Mouse (Mus musculus) hindbrain, embryonic 13.5 days (tissue): ENCODE data around the gene Helt. TPM values are rescaled to one million over a fixed set of nuclear protein-coding genes. Genes with fewer than 3 reads are reported as not detected.
A peak's percentile ranks its signal among the peaks of the same experiment; 100 is the strongest.
"Not testable (repeated sequence)": the region's sequence is repeated elsewhere in the genome, so short reads cannot be mapped to it uniquely, and the experiment has no call there.

Source experiments
- ATAC-seq: fragments of 200-750 bp; cut with Nextera tagmentation; 2 replicates; pipeline ENCODE4 v1.8.0; 2017; ENCODE audit warnings: moderate TSS enrichment; ENCODE audit not compliant: low FRiP score
- H3K27ac ChIP-seq: fragments of 300-500 bp; sonication (generic); 2 replicates; pipeline ENCODE4 v1.5.1; 2015; ENCODE audit warnings: inconsistent platforms, mild to moderate bottlenecking, moderate library complexity
- H3K27me3 ChIP-seq: fragments of 300-500 bp; sonication (generic); 2 replicates; pipeline ENCODE4 v1.6.1; 2015; ENCODE audit warnings: mild to moderate bottlenecking, inconsistent platforms
- H3K36me3 ChIP-seq: fragments of 300-500 bp; sonication (generic); 2 replicates; pipeline ENCODE4 v1.6.1; 2015; ENCODE audit warnings: mild to moderate bottlenecking, inconsistent platforms
- H3K4me1 ChIP-seq: fragments of 300-500 bp; sonication (generic); replicated peaks from 2 replicates; pipeline ENCODE4 v1.6.1; 2015; ENCODE audit warnings: inconsistent platforms
- H3K4me2 ChIP-seq: fragments of 300-500 bp; sonication (generic); 2 replicates; pipeline ENCODE4 v1.6.1; 2015; ENCODE audit warnings: inconsistent platforms, mild to moderate bottlenecking, moderate library complexity
- H3K4me3 ChIP-seq: fragments of 300-500 bp; sonication (generic); 2 replicates; pipeline ENCODE4 v1.5.1; 2015; ENCODE audit warnings: mild to moderate bottlenecking, inconsistent platforms
- H3K9ac ChIP-seq: fragments of 300-500 bp; sonication (generic); 2 replicates; pipeline ENCODE4 v1.6.1; 2015; ENCODE audit warnings: mild to moderate bottlenecking, inconsistent platforms
- H3K9me3 ChIP-seq: fragments of 300-500 bp; sonication (generic); 2 replicates; pipeline ENCODE4 v1.6.1; 2016; ENCODE audit warnings: inconsistent platforms
- WGBS: fragments of 180-500 bp; shearing (Covaris S2); methylation state at CpG from one replicate; pipeline ENCODE4 v1.1.7; 2015; 5-methylcytosine and 5-hydroxymethylcytosine counted together
- polyA plus RNA-seq: library from polyadenylated mRNA; unstranded; fragments of >200 nt; fragmentation: Nextera tagmentation; extraction: Ambion mirVana; gene quantifications from 2 replicates; pipeline ENCODE4 v1.2.1, GENCODE M21; 2015

The Helt gene
- polyA plus RNA-seq, 1 experiment from 2014 or later: 1.9 TPM

DNA sequence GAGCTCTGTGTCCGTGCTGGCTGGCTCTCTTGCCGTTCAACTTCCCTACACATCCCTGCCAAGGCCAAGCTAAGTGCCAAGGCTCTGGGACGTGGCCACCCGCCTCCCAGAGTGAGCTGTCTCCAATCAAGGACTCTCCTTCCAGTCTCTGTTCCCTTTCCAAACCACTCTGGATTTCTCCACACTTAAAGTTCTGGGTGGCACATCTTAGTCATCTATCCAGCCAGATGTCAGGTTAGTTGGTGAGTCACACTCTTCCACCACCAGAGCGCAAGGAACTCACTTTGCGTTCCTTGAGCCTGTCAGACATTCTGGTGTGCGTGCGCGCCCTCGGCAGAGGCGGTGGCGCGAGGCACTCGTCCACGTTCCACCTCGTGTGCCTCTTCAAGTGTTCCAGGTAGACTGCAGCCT lies 725 bp downstream of the Helt start:
- Histone ChIP-seq H3K4me2 (0 out of 2 replicates have a peak overlapping the region, but pooled peaks have one; percentile 30), H3K9ac (no peak overlapping the region), H3K4me1 (peaks cover 22% of the 10 kb centered on the region), H3K4me3 (no peak overlapping the region), H3K36me3 (no peaks in the 10 kb centered on the region), H3K9me3 (no peaks in the 10 kb centered on the region), H3K27me3 (peaks cover 100% of the 10 kb centered on the region), H3K27ac (no peak overlapping the region)
- under 1% methylated on average over 16 of the region's 16 CpGs for WGBS
- no peak for ATAC-seq

DNA sequence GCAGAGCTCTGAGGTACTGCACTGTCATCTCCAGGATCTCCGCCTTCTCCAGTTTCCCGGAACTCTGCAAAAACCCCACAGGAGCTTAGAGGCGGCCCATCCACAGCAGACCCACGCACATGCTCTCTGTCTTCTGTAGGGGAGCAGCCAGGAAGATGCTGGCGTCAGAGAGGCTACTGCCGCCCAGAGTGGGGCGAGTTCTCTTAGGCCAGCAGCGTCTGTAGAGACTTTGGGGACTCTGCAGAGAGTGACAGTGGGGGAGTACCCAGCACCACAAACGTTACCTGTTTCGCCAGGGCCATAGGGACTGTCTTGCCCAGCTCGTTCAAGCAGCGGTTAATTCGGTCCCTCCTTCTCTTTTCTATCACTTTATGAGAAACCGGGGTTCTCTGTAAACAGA lies 1.3 kb downstream of the Helt start:
- no peak for ATAC-seq
- WGBS: 2% methylated on average over 14 of the region's 14 CpGs
- Histone ChIP-seq H3K9ac (no peak overlapping the region), H3K4me2 (0 out of 2 replicates have a peak overlapping the region, but pooled peaks have one; percentile 8), H3K27ac (no peak overlapping the region), H3K27me3 (peaks cover 100% of the 10 kb centered on the region), H3K9me3 (no peaks in the 10 kb centered on the region), H3K4me1 (peaks cover 22% of the 10 kb centered on the region), H3K36me3 (no peaks in the 10 kb centered on the region), H3K4me3 (no peak overlapping the region)

DNA sequence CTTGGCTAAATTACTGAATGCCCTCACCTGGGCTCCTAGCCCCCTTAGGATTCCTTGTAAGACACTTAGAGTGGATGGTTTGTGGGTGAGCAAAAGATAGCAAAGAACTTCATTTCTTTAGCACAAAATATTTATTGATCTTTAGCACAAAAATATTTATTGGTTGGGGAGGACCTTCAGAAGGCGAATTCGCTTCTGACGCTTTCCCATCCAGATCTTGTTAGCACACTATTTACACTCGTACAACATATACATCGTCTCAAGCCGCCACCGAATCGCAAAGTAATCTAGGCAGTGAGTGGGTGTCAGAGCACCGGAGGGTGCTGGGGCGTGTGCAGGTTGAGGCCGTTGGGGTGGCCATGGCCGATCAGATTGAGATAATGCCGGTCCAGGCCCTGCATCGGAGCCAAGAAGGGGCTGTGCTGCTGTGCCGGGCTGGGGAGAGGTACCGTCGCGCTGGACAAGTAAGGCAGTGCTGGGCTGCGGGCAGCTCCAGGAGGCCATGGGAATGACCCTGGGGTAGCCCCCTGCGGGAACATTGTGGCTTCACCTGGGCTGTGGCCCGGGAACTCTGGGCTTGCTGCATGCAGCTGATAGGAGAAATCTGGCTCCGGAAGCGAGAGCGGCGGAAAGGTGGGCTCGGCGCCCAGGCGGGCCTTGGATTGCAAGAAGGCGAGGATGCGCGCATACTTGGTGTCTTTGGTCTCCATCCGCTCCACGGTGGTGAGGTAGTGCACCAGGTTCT lies 2.4 kb downstream of the Helt start:
- peak overlapping the region; percentile 21 for H3K4me3 ChIP-seq
- no peak for ATAC-seq
- no peaks in the 10 kb centered on the region for H3K9me3 ChIP-seq
- H3K9ac ChIP-seq: no peak overlapping the region
- WGBS: 2% methylated on average over 33 of the region's 33 CpGs
- no peak overlapping the region for H3K27ac ChIP-seq
- H3K27me3 ChIP-seq: peaks cover 96% of the 10 kb centered on the region
- peaks cover 22% of the 10 kb centered on the region for H3K4me1 ChIP-seq
- peak overlapping the region; percentile 38 for H3K4me2 ChIP-seq
- no peaks in the 10 kb centered on the region for H3K36me3 ChIP-seq

GRCm38 (mm10) chr8:46289274-46289673 lies 5.2 kb downstream of the Helt start:
- Histone ChIP-seq H3K27me3 (peaks cover 75% of the 10 kb centered on the region), H3K36me3 (no peaks in the 10 kb centered on the region), H3K4me2 (no peak overlapping the region), H3K27ac (no peak overlapping the region), H3K9me3 (no peaks in the 10 kb centered on the region), H3K9ac (no peak overlapping the region), H3K4me1 (peaks cover 17% of the 10 kb centered on the region), H3K4me3 (no peak overlapping the region)
- no peak for ATAC-seq
- 9% methylated on average over 11 of the region's 11 CpGs for WGBS

- 96% methylated on average over 6 of the region's 6 CpGs for WGBS
- Histone ChIP-seq H3K27ac (no peak overlapping the region), H3K4me3 (no peak overlapping the region), H3K27me3 (peaks cover 62% of the 10 kb centered on the region), H3K36me3 (no peaks in the 10 kb centered on the region), H3K9me3 (no peaks in the 10 kb centered on the region), H3K9ac (no peak overlapping the region), H3K4me2 (no peak overlapping the region), H3K4me1 (peaks cover 13% of the 10 kb centered on the region)
- no peak for ATAC-seq
These were observed 6.5 kb downstream of the Helt start for GRCm38 (mm10) chr8:46288021-46288420.

DNA sequence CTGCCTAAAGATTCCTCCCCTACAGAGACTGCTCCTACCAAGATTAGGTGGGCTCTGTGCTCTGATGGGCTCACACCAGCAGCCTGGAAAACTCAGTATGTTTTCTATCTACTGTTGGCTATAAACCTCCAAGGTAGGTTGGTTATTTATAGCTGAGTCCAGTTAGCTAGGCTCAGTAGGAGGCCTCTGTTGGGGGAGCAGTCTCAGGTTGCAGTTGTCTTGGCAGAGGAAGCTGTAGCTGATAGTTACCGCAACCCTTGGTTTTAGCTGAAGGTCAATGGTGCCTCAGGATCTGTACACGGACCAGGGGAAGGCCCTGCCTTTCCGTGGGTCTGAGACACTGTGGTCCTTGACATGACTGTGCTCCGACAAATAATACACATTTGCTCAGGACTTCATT lies 8.5 kb downstream of the Helt start:
- H3K9me3 ChIP-seq: no peaks in the 10 kb centered on the region
- H3K36me3 ChIP-seq: no peaks in the 10 kb centered on the region
- no peak overlapping the region for H3K9ac ChIP-seq
- H3K4me3 ChIP-seq: no peak overlapping the region
- 90% methylated on average over 4 of the region's 4 CpGs for WGBS
- no peak overlapping the region for H3K27ac ChIP-seq
- peaks cover under 1% of the 10 kb centered on the region; the same call in 1 of the 2 replicates for H3K4me1 ChIP-seq
- H3K4me2 ChIP-seq: no peak overlapping the region
- H3K27me3 ChIP-seq: peaks cover 42% of the 10 kb centered on the region
- ATAC-seq: no peak

DNA sequence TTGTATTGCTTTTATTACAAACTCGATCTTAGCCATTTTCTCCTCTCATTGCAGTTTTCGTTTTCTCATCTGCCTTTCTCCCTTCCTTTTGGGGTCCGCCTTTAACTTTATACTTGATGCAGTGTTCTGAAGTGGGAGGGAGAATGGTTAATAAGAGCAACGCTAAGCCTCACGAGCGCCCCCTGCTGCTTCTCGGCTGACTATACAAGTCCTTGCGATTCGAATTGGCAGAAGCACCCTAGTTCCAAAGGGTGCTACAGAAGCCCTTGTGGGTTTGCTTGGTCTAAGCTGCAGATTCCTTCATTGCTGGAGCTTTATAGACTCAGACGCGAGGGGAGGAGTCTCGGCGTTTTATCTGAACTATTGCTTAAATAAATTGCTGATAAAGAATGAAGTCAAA lies 12.9 kb downstream of the Helt start:
- WGBS: 12% methylated on average over 13 of the region's 13 CpGs

DNA sequence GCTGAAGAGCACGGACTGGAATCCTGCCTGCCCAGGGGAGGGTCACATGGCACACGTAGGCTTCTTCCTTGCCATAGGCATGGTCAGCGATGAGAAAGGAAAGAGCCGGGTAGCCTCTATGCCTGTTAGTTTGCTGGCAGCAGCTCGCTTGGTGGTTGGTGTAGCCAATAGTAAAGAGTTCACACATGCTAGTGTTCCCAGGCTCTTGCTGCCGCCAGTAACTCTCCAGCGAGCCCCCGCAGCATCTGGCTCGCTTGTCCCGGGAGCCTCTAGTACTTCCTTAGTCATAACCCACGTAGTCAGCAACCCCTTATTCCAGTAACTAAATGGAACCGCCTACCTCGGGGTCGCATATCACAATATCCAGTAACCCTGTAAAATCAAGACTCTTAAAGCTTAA lies 17.5 kb downstream of the Helt start:
- WGBS: 86% methylated on average over 14 of the region's 14 CpGs
- Histone ChIP-seq H3K4me3 (no peak overlapping the region), H3K4me1 (no peaks in the 10 kb centered on the region), H3K9ac (no peak overlapping the region), H3K36me3 (no peaks in the 10 kb centered on the region), H3K27me3 (peaks cover 8% of the 10 kb centered on the region; the same call in 1 of the 2 replicates), H3K9me3 (no peaks in the 10 kb centered on the region), H3K27ac (no peak overlapping the region), H3K4me2 (no peak overlapping the region)
- no peak for ATAC-seq

More for the DNA sequence above, 12.9 kb downstream of the Helt start:
- Histone ChIP-seq H3K27ac (no peak overlapping the region), H3K27me3 (peaks cover 15% of the 10 kb centered on the region), H3K4me2 (no peak overlapping the region), H3K9ac (no peak overlapping the region), H3K36me3 (no peaks in the 10 kb centered on the region), H3K4me3 (no peak overlapping the region), H3K9me3 (no peaks in the 10 kb centered on the region), H3K4me1 (no peaks in the 10 kb centered on the region)
- ATAC-seq: no peak

GRCm38 (mm10) chr8:46270741-46271140 lies 23.7 kb downstream of the Helt start:
- 32% methylated on average over 6 of the region's 6 CpGs for WGBS
- H3K4me1 ChIP-seq: peaks cover 17% of the 10 kb centered on the region; the same call in 1 of the 2 replicates

DNA sequence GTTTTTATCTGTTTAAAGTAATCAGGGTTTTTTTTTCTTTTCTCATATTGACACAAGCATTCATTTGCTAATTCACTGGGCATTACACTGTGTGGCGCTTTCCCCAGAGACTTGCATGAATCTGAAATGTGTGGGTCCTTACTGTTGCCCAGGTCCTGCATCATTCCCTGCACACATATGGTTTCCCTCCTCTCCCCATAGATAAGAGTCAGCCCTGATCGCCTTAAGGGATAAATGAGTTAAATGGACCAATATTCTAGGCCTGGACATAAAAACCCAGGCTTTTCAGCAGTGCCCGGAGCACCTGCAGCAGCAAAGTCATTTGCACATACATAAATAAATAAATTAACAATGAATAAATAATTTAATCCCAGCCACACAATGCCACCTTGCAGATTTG lies 24.3 kb downstream of the Helt start:
- no peak for ATAC-seq
- Histone ChIP-seq H3K4me3 (no peak overlapping the region), H3K27me3 (no peaks in the 10 kb centered on the region), H3K9me3 (no peaks in the 10 kb centered on the region), H3K4me2 (no peak overlapping the region), H3K4me1 (peaks cover 17% of the 10 kb centered on the region; the same call in 1 of the 2 replicates), H3K27ac (no peak overlapping the region), H3K9ac (no peak overlapping the region), H3K36me3 (no peaks in the 10 kb centered on the region)
- WGBS: 34% methylated on average over 3 of the region's 3 CpGs

More at GRCm38 (mm10) chr8:46270741-46271140, 23.7 kb downstream of the Helt start:
- H3K27me3 ChIP-seq: no peaks in the 10 kb centered on the region
- H3K9me3 ChIP-seq: no peaks in the 10 kb centered on the region
- no peak overlapping the region for H3K27ac ChIP-seq
- no peak overlapping the region for H3K9ac ChIP-seq
- H3K4me3 ChIP-seq: no peak overlapping the region
- no peak for ATAC-seq
- no peak overlapping the region for H3K4me2 ChIP-seq
- no peaks in the 10 kb centered on the region for H3K36me3 ChIP-seq

GRCm38 (mm10) chr8:46266801-46267200 lies 27.7 kb downstream of the Helt start:
- no peaks in the 10 kb centered on the region for H3K36me3 ChIP-seq
- ATAC-seq: no peak
- peaks cover 17% of the 10 kb centered on the region; the same call in 1 of the 2 replicates for H3K4me1 ChIP-seq
- no peak overlapping the region for H3K27ac ChIP-seq
- WGBS: 40% methylated on average over 4 of the region's 4 CpGs
- no peaks in the 10 kb centered on the region for H3K9me3 ChIP-seq
- no peak overlapping the region for H3K4me2 ChIP-seq
- H3K27me3 ChIP-seq: peaks cover 10% of the 10 kb centered on the region; the same call in 1 of the 2 replicates
- no peak overlapping the region for H3K4me3 ChIP-seq
- H3K9ac ChIP-seq: no peak overlapping the region

DNA sequence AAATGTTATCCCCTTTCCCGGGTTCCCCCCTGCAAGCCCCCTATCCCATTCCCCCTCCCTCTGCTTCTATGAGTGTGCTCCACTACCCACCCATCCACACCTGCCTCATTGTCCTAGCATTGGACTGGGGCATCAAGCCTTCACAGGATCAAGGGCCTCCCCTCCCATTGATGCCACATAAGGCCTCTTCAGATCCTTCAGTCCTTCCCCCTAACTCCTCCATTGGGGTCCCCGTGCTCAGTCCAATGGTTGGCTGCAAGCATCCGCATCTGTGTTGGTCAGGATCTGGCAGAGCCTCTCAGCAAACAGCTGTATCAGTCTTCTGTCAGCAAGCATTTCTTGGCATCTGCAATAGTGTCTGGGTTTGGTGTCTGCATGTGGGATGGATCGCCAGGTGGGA lies 30.3 kb downstream of the Helt start:
- ATAC-seq, H3K9ac ChIP-seq, H3K4me3 ChIP-seq, H3K4me2 ChIP-seq, H3K36me3 ChIP-seq, H3K27me3 ChIP-seq, H3K27ac ChIP-seq, H3K9me3 ChIP-seq, H3K4me1 ChIP-seq: not testable (repeated sequence)
- 82% methylated on average over 4 of the region's 4 CpGs for WGBS
